Mouse (Mus musculus): Measurements from ENCODE around the gene Atxn2l.

Gene Atxn2l

GRCm38 (mm10) chr7:126503273-126503878, at the start of gene Atxn2l:
Atxn2l (minus strand) TSS chr7:126503437.
- peak; percentile 98 to 99 for DNase-seq

GRCm38 (mm10) chr7:126545631-126546030, 42.4 kb upstream of the Atxn2l start:
- no peak for DNase-seq

GRCm38 (mm10) chr7:126541661-126542060, 38.4 kb upstream of the Atxn2l start:
- DNase-seq = no peak

GRCm38 (mm10) chr7:126537820-126538585, 34.8 kb upstream of the Atxn2l start:
- peak in 1 of 2 experiments; percentile 20 for DNase-seq

GRCm38 (mm10) chr7:126536466-126536865, 33.2 kb upstream of the Atxn2l start:
- DNase-seq = no peak

- DNase-seq = peak in 1 of 2 experiments; percentile 12
Observed at GRCm38 (mm10) chr7:126535766-126536165, 32.5 kb upstream of the Atxn2l start.

GRCm38 (mm10) chr7:126533434-126533833, 30.2 kb upstream of the Atxn2l start:
- DNase-seq = no peak

GRCm38 (mm10) chr7:126528166-126528577, 24.9 kb upstream of the Atxn2l start:
- DNase-seq = peak in 1 of 2 experiments; percentile 21

GRCm38 (mm10) chr7:126523316-126523715, 20.1 kb upstream of the Atxn2l start:
- no peak for DNase-seq

GRCm38 (mm10) chr7:126519513-126519912, 16.3 kb upstream of the Atxn2l start:
- DNase-seq = no peak

GRCm38 (mm10) chr7:126518261-126518941, 15.2 kb upstream of the Atxn2l start:
- no peak for DNase-seq

- no peak for DNase-seq
Observed at GRCm38 (mm10) chr7:126511287-126511686, 8.1 kb upstream of the Atxn2l start.

GRCm38 (mm10) chr7:126507126-126507778, 4.0 kb upstream of the Atxn2l start:
- DNase-seq = no peak

GRCm38 (mm10) chr7:126504913-126505312, 1.7 kb upstream of the Atxn2l start:
- DNase-seq = no peak

GRCm38 (mm10) chr7:126502751-126503150, 486 bp downstream of the Atxn2l start:
- DNase-seq = no peak

- DNase-seq = peak; percentile 90 to 92
Observed at GRCm38 (mm10) chr7:126502023-126502741, 1.1 kb downstream of the Atxn2l start.

- no peak for DNase-seq
Observed at GRCm38 (mm10) chr7:126501684-126502022, 1.6 kb downstream of the Atxn2l start.

- no peak for DNase-seq
Observed at GRCm38 (mm10) chr7:126499416-126499815, 3.8 kb downstream of the Atxn2l start.

GRCm38 (mm10) chr7:126497966-126498365, 5.3 kb downstream of the Atxn2l start:
- DNase-seq = no peak

GRCm38 (mm10) chr7:126496475-126496874, 6.8 kb downstream of the Atxn2l start:
- no peak for DNase-seq

GRCm38 (mm10) chr7:126494120-126494519, 9.1 kb downstream of the Atxn2l start:
- DNase-seq = no peak

- DNase-seq = no peak
Observed at GRCm38 (mm10) chr7:126491973-126492372, 11.3 kb downstream of the Atxn2l start.

GRCm38 (mm10) chr7:126491005-126491404, 12.2 kb downstream of the Atxn2l start:
- no peak for DNase-seq
